Mouse (Mus musculus): ENCODE measurements around the gene Ntrk3.

Ntrk3 gene

GRCm38 (mm10) chr7:78737614-78738210, at the start of gene Ntrk3:
Gene Ntrk3, minus strand, starts transcription at chr7:78738012.
- peak; percentile 58 for DNase-seq (ENCODE audit: low spot score)

GRCm38 (mm10) chr7:78785906-78786305, 48.1 kb upstream of the Ntrk3 start:
- DNase-seq (ENCODE audit: low spot score), result no peak

- DNase-seq (ENCODE audit: low spot score), result peak; percentile 86
These were observed 45.1 kb upstream of the Ntrk3 start, which contains the start of the genes Mrps11 and Mrpl46 for GRCm38 (mm10) chr7:78782639-78783581. Gene Mrps11, plus strand, starts transcription at chr7:78783119. Gene Mrpl46, minus strand, starts transcription at chr7:78783531.

- DNase-seq (ENCODE audit: low spot score), result no peak
These were observed 40.9 kb upstream of the Ntrk3 start for GRCm38 (mm10) chr7:78778741-78779140.

- no peak for DNase-seq (ENCODE audit: low spot score)
These were observed 33.1 kb upstream of the Ntrk3 start for GRCm38 (mm10) chr7:78770936-78771335.

- no peak for DNase-seq (ENCODE audit: low spot score)
These were observed 31.4 kb upstream of the Ntrk3 start for GRCm38 (mm10) chr7:78769075-78769652.

- DNase-seq (ENCODE audit: low spot score), result no peak
These were observed 30.2 kb upstream of the Ntrk3 start for GRCm38 (mm10) chr7:78767929-78768531.

GRCm38 (mm10) chr7:78766019-78766683, 28.3 kb upstream of the Ntrk3 start:
- peak; percentile 69 for DNase-seq (ENCODE audit: low spot score)

- no peak for DNase-seq (ENCODE audit: low spot score)
These were observed 27.4 kb upstream of the Ntrk3 start for GRCm38 (mm10) chr7:78765215-78765631.

- DNase-seq (ENCODE audit: low spot score), result no peak
These were observed 26.0 kb upstream of the Ntrk3 start for GRCm38 (mm10) chr7:78763801-78764200.

GRCm38 (mm10) chr7:78754458-78755000, 16.7 kb upstream of the Ntrk3 start:
- DNase-seq (ENCODE audit: low spot score), result no peak

- no peak for DNase-seq (ENCODE audit: low spot score)
These were observed 16.1 kb upstream of the Ntrk3 start for GRCm38 (mm10) chr7:78753752-78754457.

GRCm38 (mm10) chr7:78752961-78753360, 15.1 kb upstream of the Ntrk3 start:
- no peak for DNase-seq (ENCODE audit: low spot score)

- DNase-seq (ENCODE audit: low spot score), result no peak
These were observed 6.0 kb upstream of the Ntrk3 start for GRCm38 (mm10) chr7:78743731-78744385.

- no peak for DNase-seq (ENCODE audit: low spot score)
These were observed 1.7 kb upstream of the Ntrk3 start for GRCm38 (mm10) chr7:78739351-78740000.

GRCm38 (mm10) chr7:78737196-78737595, 616 bp downstream of the Ntrk3 start:
- no peak for DNase-seq (ENCODE audit: low spot score)

- DNase-seq (ENCODE audit: low spot score), result no peak
These were observed 6.4 kb downstream of the Ntrk3 start for GRCm38 (mm10) chr7:78731391-78731790.

- DNase-seq (ENCODE audit: low spot score), result peak; percentile 58
These were observed 13.2 kb downstream of the Ntrk3 start for GRCm38 (mm10) chr7:78724591-78724990.

GRCm38 (mm10) chr7:78722051-78722450, 15.8 kb downstream of the Ntrk3 start:
- no peak for DNase-seq (ENCODE audit: low spot score)

All from T-cell, adult 2 months (primary cell).